Mouse (Mus musculus) liver, postnatal 0 days (tissue): ENCODE data around the gene Aqp9.

Experiments used
- CTCF ChIP-seq: sonication (generic); IDR thresholded peaks from 2 replicates; pipeline ENCODE4 v1.5.1; 2016; ENCODE audit warnings: antibody characterized with exemption, low read depth
- EP300 ChIP-seq: IDR thresholded peaks from 2 replicates; pipeline ENCODE4 v1.6.1; 2016; ENCODE audit warnings: antibody characterized with exemption, low read depth, mild to moderate bottlenecking

DNA sequence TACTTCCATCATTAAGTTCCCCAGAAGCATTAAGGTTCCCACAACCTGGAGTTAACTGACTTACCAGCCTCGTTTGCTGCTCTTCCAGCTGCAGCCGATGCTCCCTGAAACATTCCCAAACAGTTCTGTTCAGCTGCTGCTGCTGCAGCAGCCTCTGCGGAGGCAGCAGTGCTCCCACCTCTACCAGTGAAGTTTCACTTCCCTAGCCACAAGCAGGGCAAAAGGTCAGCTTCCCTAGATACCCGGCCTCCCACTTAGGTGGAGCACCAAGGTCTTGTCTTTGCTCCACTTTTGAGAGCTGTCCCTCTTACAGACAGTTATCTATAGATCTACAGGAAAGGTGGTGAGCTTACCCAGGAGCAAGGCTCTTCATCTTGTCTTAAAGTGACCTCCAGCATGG is 45.2 kb upstream of the Aqp9 start:
- TF ChIP-seq CTCF (no peak), EP300 (no peak)
